Mouse (Mus musculus): ENCODE measurements around the gene Pex3.

- TF ChIP-seq EP300 (IDR thresholded peaks at IDR 0.05; ENCODE audit: low read depth) (no peak), CTCF (IDR thresholded peaks at IDR 0.05; ENCODE audit: low read depth) (no peak)
Measured at GRCm38 (mm10) chr10:13539769-13540333, 13.1 kb downstream of the Pex3 start.
